Mouse (Mus musculus) lung, postnatal 10 days (tissue): ENCODE results near the gene Tcp11l2.

Experiments used
- DNase-seq: peaks from one replicate; pipeline ENCODE4 v3.0.0; 2021

Tcp11l2 gene

DNA sequence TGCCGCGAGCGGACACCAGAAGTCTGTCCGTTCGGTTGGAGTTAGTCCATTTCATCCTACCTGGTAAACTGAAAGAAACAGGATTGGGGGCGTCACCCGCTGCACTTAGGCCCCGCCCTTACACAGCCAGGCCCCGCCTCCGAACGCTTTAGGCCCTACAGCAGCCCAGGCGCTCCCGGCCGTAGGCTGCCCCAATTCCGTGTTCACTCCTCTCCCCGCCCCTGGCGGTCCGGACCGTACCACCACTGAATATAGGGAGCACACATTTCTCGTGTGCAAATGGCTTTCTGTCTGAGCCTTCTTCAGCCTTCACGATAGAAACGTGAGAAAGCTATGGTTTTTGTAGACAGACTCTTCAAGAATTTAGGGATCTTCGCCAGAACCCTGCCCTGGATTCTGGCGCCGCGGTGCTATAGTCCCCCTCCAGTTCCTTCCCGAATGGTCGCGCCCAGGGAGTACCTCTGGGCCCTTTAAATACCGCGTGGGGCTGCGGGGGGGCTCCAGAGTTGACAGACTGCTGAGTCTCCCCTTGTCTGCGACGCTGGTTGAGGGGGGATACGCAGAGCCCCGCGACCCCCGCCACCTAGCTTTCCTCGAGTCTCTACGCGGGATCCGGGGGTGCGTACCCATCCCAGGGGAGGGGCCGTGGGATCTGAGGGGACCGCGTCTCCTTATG lies at the start of gene Tcp11l2:
Tcp11l2 (plus strand) TSS at position 232 of the 676 bp plus-strand sequence.
- peak; percentile 97 for DNase-seq

DNA sequence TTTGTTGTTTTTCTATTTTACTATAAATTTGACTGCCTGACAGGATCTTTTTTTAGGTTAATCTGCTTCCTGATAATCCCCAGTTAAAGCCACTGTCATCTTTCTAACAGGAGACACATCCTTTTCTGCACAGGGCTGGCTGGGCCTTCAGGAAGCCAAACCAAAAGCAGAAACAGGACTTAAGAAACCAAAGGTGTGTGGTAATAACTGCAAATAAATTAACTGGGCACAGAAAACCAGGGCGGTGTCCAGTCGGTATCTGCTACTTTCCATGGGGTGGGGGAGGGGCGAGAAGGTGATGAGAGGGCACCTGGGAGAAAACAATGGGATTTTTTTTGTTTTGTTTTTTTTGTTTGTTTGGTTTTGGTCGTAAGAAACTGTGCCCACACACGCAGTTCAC lies 49.4 kb upstream of the Tcp11l2 start:
- DNase-seq = no peak

DNA sequence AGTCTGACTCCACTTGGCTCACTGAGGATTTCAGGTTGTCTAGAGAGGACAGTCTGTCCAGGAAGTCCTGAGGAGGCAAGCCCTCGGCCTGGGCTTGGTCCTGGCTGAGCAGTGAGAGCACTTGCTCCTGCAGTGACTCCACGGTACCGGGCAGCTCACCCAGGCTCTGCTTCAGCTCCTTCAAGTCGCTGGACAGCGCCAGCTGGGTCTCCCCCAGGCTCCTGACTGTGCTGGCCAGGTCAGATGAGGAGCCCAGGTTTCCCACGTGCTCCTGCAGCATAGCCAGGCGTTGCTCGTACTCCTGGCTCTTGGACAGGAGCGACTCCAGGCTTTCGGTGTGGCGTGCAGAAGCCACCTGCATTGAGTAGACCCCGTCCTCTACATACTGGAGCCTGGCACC lies 48.8 kb upstream of the Tcp11l2 start:
- no peak for DNase-seq

GRCm38 (mm10) chr10:84530388-84530787 lies 46.0 kb upstream of the Tcp11l2 start:
- no peak for DNase-seq

- DNase-seq = no peak
These were observed 44.9 kb upstream of the Tcp11l2 start for GRCm38 (mm10) chr10:84531576-84531975.

DNA sequence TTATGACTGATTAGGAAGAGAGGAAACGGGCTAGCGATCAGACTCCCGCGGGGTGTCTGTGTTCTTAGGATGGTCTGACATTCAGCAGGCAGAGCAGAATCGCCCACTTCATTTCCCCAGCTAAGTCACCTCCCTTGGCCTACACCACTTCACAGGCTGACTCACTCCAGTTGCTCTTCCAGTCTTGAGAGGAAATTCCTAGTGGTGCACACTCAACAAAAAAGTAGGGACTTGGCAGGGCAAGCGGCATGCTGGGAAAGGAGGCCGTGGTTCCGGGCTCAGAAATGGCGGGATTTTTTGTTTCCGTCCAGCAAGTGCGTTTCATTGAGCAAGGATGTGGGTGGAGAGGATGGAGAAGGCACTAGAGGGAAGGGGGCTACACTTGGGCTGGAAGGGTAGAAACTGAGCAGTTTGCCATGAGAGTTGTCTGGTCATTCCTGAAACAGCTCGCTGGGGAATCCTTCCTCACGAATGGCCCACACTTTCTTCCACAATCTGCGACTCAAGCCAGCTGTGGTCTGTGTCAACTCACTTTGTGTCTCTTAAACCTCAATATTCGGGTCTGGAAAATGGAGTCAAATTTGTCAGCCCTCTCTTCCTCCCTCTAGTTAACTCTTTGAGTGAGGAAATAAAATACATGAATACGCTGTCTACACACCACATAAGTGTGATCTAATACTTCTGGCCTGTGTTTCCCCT lies 44.1 kb upstream of the Tcp11l2 start:
- peak; percentile 83 for DNase-seq

- peak; percentile 76 for DNase-seq
These were observed 43.2 kb upstream of the Tcp11l2 start for GRCm38 (mm10) chr10:84532911-84533882.

DNA sequence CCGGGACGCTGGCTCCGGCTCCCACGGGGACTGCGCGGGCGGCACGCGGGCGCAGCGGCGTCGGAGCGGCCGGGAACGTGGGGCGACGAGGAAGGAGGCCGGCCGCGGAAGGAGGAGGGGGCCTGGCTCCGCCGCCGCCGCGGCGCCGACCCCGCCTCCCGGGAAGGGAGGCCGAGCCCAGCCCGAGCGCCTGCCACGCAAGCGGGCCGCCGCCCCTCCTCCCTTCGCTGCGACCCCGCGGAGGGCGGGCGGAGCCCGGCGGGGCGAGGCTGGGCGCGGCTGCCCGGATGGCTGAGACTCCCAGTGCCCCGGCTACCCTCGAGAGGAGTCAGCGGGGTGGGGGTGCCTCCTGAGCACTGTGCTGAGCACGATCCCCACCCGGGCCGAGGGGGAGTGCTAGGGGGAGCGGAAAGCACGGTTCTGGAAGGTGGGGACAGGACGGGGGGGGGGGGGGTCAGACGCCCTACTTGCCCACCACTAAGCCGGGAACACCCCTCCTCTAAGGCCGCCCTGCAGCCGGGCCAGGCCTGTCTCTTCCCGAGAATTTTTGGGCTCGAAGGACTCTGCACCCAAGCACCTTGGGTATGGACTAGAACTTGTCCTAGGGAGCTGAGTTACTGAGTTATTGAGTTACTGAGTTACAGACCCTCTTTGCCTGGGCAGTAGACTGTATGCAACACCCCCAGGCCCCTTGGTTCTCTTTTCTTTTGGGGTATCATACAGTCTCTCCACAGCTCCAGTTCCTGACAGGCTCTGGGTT lies 42.3 kb upstream of the Tcp11l2 start, which contains the start of gene Ckap4:
Ckap4 (minus strand) TSS at position 151 of the 760 bp plus-strand sequence.
- DNase-seq = peak; percentile 88

- DNase-seq = no peak
These were observed 41.0 kb upstream of the Tcp11l2 start for GRCm38 (mm10) chr10:84535458-84535857.

DNA sequence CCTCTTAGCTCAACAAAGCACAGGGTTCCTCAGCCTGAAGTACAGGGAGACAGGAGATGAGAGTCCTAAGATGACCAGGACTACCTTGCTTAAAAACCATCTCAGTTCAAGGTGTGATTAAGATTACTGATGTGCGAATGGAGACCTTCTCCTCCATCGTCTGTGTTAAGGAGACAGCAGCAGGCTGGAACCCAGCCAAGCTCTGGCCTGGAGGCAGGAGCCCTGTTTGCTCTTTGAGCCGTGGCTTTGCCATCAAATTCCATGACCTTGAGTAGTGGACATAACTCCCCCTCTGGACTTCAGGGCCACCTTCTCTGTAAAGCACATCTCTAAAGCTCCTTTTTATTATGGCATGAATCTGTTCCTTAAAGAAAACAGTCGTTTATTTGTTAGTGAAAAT lies 40.6 kb upstream of the Tcp11l2 start:
- DNase-seq = no peak

DNA sequence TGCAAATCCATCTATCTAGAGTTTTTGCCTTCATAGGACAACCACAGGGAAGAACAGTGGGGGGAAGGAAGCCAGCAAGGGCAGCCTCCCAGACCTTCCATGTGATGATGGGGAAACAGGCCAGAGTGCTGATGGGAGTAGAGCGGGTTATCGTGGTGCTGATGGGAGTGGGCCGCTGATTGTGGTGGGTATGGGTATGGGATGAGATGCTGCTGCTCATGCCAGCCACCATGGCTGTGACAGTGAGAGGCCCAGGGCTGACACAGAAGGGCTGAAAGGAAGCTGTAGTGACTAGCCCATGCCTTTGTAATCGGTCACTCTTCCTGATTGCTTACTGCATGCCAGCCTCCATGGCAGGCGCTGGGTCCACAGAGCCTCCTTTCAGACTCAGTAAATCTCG lies 36.8 kb upstream of the Tcp11l2 start:
- no peak for DNase-seq

- peak; percentile 25 for DNase-seq
These were observed 33.4 kb upstream of the Tcp11l2 start for GRCm38 (mm10) chr10:84542802-84543658.

DNA sequence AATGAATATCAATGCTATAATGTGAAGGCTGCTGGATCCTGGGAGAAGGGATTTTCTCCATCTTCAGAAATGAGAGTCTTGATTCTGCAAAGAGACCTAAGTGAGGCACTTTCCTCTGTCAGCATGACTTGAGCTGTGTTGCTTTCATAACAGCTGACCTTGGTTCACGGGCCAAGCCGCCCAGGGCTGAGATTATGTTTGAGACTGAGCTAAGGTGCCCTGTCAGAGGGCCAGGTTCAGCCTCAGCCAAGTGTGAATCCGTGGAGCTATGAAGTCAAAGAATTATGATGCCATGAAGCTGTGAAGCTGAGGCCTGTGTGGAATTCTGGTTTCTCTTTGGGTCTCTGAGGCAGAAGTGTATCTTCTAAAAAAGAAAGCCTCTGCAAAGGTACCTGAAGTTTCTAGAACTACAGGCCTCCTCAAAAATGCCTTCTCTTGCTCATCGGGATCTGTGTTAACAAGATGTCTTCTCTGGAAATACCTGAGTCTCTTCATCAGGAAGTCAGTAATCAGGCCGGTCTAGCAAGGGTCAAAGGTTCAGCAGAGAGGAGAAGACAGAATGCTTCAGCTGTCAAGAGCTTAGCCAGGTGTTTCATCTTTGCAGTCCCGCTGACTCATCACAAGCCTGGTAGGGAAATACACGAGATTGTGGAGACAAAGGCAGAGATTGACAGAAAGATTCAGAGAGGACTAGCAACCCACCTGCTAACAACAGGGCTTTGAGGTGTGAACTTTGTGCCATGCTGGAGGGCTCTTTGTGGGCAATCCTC lies 31.4 kb upstream of the Tcp11l2 start:
- no peak for DNase-seq

- DNase-seq = no peak
These were observed 27.1 kb upstream of the Tcp11l2 start for GRCm38 (mm10) chr10:84549146-84549919.

GRCm38 (mm10) chr10:84549920-84550293 lies 26.5 kb upstream of the Tcp11l2 start:
- DNase-seq = no peak

DNA sequence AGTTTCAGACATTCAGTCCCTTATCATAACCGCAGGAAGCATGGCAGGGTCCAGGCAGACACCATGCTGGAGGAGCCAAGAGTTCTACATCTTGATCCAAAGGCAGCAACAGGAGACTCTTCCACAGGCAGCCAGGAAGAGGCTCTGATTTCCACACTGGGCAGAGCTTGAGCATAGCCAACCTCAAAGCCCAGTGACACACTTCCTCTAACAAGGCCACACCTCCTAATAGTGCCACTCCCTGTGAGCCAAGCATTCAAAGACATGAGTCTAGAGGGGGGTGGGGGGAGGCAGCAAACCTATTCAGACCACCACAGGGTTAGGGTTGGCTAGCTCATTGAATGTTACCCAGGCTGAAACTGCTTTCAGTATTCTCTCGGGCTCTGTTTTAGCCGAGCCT lies 24.6 kb upstream of the Tcp11l2 start:
- DNase-seq = no peak

DNA sequence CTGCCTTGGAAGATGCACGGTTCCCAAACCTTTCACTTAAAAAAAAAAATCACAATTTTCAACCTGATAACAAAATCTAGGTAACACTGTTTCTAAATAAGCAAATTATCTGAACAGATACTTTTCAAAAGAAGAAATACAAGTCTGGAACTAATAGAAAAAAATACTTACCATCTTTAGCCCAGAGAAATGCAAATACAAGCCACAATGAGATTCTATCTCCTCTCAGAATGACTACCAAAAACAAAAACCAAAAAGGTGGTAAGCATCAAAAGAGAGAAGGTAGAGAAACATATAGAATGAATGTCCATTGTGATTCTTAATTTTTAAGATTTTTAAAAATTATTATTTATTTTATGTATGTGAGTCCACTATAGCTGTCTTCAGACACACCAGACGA lies 23.9 kb upstream of the Tcp11l2 start:
- no peak for DNase-seq

- DNase-seq = no peak
These were observed 22.0 kb upstream of the Tcp11l2 start for GRCm38 (mm10) chr10:84554291-84555009.

- no peak for DNase-seq
These were observed 20.3 kb upstream of the Tcp11l2 start for GRCm38 (mm10) chr10:84556120-84556519.
